In the genomic region with DNA sequence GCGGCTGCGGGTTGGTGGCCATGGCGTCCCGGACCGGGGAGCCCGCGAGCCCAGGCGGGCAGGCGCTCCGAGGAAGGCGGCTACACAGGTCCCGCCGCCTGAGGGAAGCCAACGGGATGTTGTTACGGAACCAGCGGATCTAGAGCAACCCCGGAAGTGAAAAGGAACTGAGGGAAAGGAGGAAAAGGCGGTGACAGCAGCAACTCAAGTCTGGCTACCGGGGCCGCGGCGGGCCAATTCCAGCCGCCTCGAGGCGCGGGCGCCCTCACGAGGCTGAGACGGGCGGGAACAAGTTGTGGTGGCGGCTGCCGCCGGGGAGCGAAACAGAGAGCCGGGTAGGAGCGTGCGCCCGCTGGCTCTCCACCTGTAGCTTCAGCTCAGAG, we compare ENCODE assay signal across 1 mouse cellular context.
A peak's percentile ranks its signal among the peaks of the same experiment; 100 is the strongest.
TF ChIP-seq lines count a peak whose summit lies in the region.

A gene (minus strand): TSS at position 169 of the 383 bp plus-strand sequence.

TF ChIP-seq in MEL, 35 proteins besides CTCF, POLR2A, EP300 and RAD21 (continued from another document):
- peak; percentile 60; the same call in 1 of the 2 replicates for TF ChIP-seq CHD2 (IDR thresholded peaks at IDR 0.05; ENCODE audit: low read length)
TF ChIP-seq in MEL: peak in this region for 19.
